Mouse (Mus musculus): ENCODE measurements at regions not wholly inside any gene's neighbourhood (a gene's known extent, or its start where the extent isn't known, plus 50 kb on each side); places are given as distances from the start of the nearest gene placed in this dataset.

DNA sequence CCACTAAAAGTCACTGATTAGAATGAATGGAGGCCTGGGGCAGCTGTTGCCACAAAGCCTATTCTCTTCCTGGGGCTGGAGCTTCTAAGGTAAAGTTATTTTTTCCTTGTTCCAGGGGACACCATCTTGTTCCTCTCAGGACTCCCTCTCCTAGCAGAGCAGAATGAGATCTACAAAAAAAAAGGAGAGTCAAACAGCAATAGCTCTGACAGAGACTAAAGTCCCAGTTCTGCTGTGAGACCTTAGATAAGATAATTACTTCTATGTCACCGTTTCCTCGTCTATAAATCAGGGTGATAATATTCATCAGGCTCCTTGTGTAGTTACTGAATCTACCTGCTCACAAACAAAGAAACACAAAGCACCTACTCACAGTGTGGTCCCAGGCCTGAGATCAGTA lies 256.7 kb downstream of the Abcc12 start:
- H3K4me3 ChIP-seq, result no peak overlapping the region
- no peaks in the 10 kb centered on the region for H3K9me3 ChIP-seq
- H3K9ac ChIP-seq, result no peak overlapping the region
- H3K4me1 ChIP-seq, result no peaks in the 10 kb centered on the region
- H3K36me3 ChIP-seq, result no peaks in the 10 kb centered on the region
- no peak overlapping the region for H3K27ac ChIP-seq (replicated peaks)
- 29% methylated on average over 2 of the region's 2 CpGs for WGBS
- no peak overlapping the region for H3K4me2 ChIP-seq
- ATAC-seq (ENCODE audit: extremely low read depth, insufficient number of reproducible peaks, low FRiP score, low TSS enrichment), result no peak
- H3K27me3 ChIP-seq (replicated peaks), result no peaks in the 10 kb centered on the region

DNA sequence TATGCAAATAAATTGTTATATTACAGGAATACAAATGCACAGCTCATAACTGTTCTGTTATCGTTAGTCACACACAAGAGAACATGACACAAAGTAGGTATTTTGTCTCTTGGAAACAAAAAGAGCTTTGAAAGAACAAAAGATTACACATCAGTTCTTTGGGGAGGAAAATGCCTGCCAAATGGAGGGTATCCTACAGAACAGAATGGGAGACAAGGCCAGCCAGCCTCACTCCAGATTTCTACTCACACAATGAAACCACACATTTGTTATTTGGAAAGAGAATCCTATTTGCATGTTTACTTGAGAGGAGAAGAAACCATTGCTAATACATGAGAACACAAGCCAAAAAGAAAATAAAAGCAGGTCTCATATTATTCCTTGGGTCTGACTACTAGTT lies 258.0 kb downstream of the Abcc12 start:
- Histone ChIP-seq H3K27me3 (replicated peaks) (no peaks in the 10 kb centered on the region), H3K4me2 (no peak overlapping the region), H3K4me3 (no peak overlapping the region), H3K4me1 (no peaks in the 10 kb centered on the region), H3K36me3 (no peaks in the 10 kb centered on the region), H3K27ac (replicated peaks) (no peak overlapping the region), H3K9ac (no peak overlapping the region), H3K9me3 (no peaks in the 10 kb centered on the region)
- ATAC-seq (ENCODE audit: extremely low read depth, insufficient number of reproducible peaks, low FRiP score, low TSS enrichment), result no peak
- WGBS, result 75% methylated on average over 1 of the region's 1 CpGs

DNA sequence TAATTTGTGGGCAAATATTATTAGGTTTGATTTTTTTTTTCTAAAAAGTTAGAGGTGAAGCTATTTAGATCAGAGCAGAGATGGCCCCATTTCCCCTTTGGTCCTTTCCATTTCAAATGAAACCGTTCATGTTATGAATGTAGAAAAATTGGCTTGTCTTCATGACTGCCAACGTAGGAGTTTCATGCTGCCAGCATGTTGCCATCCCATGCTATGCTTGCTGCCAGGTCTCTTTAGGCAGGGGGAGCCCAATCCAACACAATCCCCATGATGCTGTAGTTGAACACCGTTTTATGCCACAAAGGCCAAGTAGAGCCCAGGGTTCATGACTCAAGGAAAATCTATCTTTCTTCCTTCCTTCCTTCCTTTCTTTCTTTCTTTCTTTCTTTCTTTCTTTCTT lies 259.5 kb downstream of the Abcc12 start:
- Histone ChIP-seq H3K9me3 (no peaks in the 10 kb centered on the region), H3K27ac (replicated peaks) (no peak overlapping the region), H3K27me3 (replicated peaks) (no peaks in the 10 kb centered on the region), H3K4me3 (no peak overlapping the region), H3K36me3 (no peaks in the 10 kb centered on the region), H3K9ac (no peak overlapping the region), H3K4me2 (no peak overlapping the region), H3K4me1 (no peaks in the 10 kb centered on the region)
- WGBS, result 73% methylated on average over 3 of the region's 3 CpGs
- ATAC-seq (ENCODE audit: extremely low read depth, insufficient number of reproducible peaks, low FRiP score, low TSS enrichment), result no peak

DNA sequence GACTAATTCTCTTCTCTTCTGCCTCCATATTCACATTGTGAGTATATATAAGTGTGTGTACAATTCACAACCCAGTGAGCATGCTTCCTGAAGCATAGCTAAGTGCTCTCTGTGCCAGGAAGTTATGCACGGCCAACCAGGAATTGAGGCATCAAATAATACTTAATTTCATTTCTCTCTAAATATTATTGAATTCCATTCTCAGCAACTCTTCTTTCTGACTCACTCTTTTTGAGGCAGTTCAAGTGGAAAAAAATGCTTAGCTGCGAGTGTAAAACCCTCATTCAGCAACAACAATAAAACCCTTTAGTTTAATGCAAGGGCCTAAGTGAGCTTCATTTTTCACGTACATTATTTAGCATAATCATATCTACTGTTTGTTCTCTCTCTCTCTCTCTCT lies 262.0 kb downstream of the Abcc12 start:
- Histone ChIP-seq H3K9ac (no peak overlapping the region), H3K9me3 (no peaks in the 10 kb centered on the region), H3K27me3 (replicated peaks) (no peaks in the 10 kb centered on the region), H3K4me1 (no peaks in the 10 kb centered on the region), H3K27ac (replicated peaks) (no peak overlapping the region), H3K36me3 (no peaks in the 10 kb centered on the region), H3K4me2 (no peak overlapping the region), H3K4me3 (no peak overlapping the region)
- 79% methylated on average over 3 of the region's 3 CpGs for WGBS
- ATAC-seq (ENCODE audit: extremely low read depth, insufficient number of reproducible peaks, low FRiP score, low TSS enrichment), result no peak

DNA sequence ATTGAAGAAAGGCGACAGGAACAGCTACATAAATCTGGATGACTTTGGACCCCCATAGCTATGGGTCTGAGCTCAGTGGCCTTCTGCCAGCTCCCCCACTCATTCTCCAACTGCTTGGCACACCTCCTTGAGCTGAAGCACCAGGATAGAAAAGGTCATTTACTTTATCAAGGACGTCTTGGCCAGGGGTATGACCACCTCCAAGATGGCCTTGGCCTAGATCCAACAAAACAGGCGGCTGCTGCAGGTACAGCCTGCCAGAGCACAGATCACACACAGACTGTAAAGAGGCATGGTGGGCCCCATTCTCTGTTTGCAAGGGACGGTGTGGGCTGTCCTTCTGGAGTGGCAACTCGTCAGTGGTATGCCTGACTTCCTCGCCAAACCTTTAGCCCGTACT lies 264.2 kb downstream of the Abcc12 start:
- H3K9me3 ChIP-seq, result no peaks in the 10 kb centered on the region
- WGBS, result 68% methylated on average over 7 of the region's 7 CpGs
- no peak overlapping the region for H3K9ac ChIP-seq
- no peaks in the 10 kb centered on the region for H3K27me3 ChIP-seq (replicated peaks)
- ATAC-seq (ENCODE audit: extremely low read depth, insufficient number of reproducible peaks, low FRiP score, low TSS enrichment), result no peak
- no peaks in the 10 kb centered on the region for H3K36me3 ChIP-seq
- H3K4me3 ChIP-seq, result no peak overlapping the region
- H3K4me1 ChIP-seq, result no peaks in the 10 kb centered on the region
- no peak overlapping the region for H3K27ac ChIP-seq (replicated peaks)
- H3K4me2 ChIP-seq, result no peak overlapping the region

DNA sequence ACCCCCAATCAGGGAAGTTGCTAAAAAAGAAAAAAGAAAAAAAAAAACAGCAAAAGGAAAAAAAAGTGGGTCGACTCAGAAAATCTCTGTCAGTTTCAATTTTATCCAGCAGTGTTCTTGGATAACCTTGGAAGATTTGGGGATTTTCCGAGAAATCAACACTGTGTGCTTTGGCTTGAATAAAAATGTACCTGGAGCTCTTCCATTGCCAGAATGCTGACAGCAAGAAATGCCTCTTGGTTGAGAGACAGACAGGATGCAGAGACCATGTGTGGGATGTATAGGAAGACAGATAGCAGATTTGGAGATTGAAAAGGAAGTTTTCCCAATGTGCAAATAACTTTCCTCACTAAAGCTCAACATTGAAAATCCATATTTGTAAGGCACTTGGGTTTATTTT lies 271.0 kb downstream of the Abcc12 start:
- ATAC-seq (ENCODE audit: extremely low read depth, insufficient number of reproducible peaks, low FRiP score, low TSS enrichment), result no peak
- Histone ChIP-seq H3K4me3 (no peak overlapping the region), H3K27me3 (replicated peaks) (no peaks in the 10 kb centered on the region), H3K9me3 (no peaks in the 10 kb centered on the region), H3K9ac (no peak overlapping the region), H3K27ac (replicated peaks) (no peak overlapping the region), H3K4me2 (no peak overlapping the region), H3K36me3 (no peaks in the 10 kb centered on the region), H3K4me1 (no peaks in the 10 kb centered on the region)
- 52% methylated on average over 2 of the region's 2 CpGs for WGBS

DNA sequence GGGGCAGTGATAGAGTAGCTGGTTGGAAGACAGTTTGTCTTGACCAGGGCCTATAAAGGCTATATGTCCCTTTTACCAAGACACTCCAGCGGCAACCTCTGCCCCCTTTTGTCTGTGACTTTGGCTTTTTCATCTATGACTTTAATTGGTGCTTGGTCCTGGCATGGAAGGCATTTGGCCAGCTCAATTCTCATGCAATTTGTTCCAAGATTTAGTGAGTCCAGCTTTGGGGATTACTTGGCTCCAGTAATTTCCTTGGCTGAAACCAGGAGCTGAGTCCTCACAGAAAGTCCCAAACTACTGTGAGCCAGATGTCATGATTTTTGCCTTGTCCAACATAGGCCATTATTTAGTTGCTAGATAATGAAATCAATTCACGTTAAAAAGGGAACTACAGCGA lies 273.1 kb downstream of the Abcc12 start:
- no peak for ATAC-seq (ENCODE audit: extremely low read depth, insufficient number of reproducible peaks, low FRiP score, low TSS enrichment)
- Histone ChIP-seq H3K36me3 (no peaks in the 10 kb centered on the region), H3K9me3 (no peaks in the 10 kb centered on the region), H3K4me2 (no peak overlapping the region), H3K4me1 (no peaks in the 10 kb centered on the region), H3K4me3 (no peak overlapping the region), H3K9ac (no peak overlapping the region), H3K27ac (replicated peaks) (no peak overlapping the region), H3K27me3 (replicated peaks) (no peaks in the 10 kb centered on the region)
- 71% methylated on average over 3 of the region's 3 CpGs for WGBS

DNA sequence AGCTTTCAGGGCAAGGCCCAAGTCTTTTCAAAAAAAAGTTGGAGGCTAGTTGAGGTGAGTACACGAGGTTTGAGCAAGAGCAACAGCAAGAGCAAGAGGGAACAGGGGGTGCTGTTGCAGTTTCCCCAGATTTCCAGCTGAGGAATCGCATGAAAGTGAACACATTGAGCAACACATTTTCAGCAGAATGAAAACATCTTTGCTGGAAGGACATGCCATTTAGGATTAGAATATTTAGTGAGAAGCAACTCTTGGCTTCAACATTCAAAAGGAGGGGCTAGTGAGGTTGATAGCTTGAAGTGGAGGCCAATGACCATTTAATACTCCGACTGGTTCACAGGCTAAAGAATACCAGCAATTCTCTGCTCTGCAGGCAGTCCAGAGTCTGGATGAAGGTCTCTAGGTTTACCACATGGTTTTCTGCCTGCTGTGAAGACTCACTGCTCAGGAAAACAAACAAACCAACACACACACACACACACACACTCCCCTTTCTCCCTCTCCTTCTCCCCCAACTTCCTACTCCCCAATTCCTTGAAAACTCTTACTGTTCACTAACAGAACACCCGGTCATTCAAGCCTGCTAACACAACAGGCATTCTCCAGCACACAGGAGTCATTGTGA lies 278.5 kb downstream of the Abcc12 start:
- Histone ChIP-seq H3K27ac (replicated peaks) (no peak overlapping the region), H3K9me3 (no peaks in the 10 kb centered on the region), H3K4me3 (no peak overlapping the region), H3K36me3 (no peaks in the 10 kb centered on the region), H3K4me2 (no peak overlapping the region), H3K9ac (no peak overlapping the region), H3K4me1 (no peaks in the 10 kb centered on the region), H3K27me3 (replicated peaks) (no peaks in the 10 kb centered on the region)
- ATAC-seq (ENCODE audit: extremely low read depth, insufficient number of reproducible peaks, low FRiP score, low TSS enrichment), result no peak
- 55% methylated on average over 4 of the region's 4 CpGs for WGBS

DNA sequence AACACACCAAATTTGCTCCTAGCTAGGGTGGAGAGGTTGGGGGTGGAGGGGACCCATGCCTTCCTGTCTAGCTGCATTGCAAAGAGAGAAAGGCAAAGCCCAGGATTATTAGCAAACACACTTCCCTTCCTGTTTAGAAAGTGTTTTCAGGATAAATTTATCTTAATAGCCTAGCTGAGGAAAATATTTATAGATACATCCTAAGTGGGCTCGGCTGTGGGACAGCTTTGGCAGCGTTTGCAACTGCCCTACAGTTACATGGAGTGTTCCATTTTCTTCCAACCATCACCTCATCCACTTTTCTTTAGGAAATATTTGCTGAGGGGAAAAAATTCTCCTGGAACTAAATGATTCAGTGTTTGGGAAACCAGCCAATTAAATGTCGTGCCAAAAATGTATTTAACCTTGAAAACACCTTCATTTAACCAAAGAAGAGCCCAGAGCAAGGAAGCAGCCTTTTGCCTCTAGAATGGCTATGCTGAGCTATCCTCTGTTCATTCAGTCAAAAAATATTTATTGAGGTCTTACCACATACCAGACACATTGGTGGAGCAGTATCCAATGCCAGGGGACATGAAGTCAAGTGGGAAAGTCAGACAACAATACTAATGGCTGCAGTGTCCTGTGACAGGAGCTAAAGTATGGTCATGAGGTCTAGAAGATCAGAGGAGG lies 291.6 kb downstream of the Abcc12 start:
- no peaks in the 10 kb centered on the region for H3K27me3 ChIP-seq (replicated peaks)
- WGBS, result 51% methylated on average over 3 of the region's 3 CpGs
- H3K9me3 ChIP-seq, result peaks cover 12% of the 10 kb centered on the region
- H3K4me3 ChIP-seq, result no peak overlapping the region
- peaks cover 3% of the 10 kb centered on the region; the same call in 1 of the 2 replicates for H3K4me1 ChIP-seq
- no peaks in the 10 kb centered on the region for H3K36me3 ChIP-seq
- H3K9ac ChIP-seq, result no peak overlapping the region
- no peak overlapping the region for H3K27ac ChIP-seq (replicated peaks)
- no peak for ATAC-seq (ENCODE audit: extremely low read depth, insufficient number of reproducible peaks, low FRiP score, low TSS enrichment)
- H3K4me2 ChIP-seq, result no peak overlapping the region

DNA sequence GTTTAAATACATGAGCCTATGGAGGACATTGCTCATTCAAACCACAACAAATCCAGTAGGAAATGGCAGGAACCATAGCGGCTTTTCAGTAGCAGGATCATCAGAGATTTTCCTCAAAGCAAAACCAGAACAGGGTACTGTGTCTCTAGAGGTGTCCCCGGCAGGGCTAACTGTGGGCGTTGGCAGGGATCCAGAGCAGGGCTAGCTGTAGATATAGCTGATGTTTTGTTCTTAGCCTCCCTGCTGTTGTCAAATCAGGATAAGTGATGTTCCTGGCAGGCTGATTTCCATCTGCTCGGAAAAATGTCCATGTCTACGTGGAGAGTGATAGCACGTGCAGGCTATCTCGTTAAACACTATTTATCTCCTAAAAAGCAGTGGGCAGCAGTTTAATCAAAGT lies 297.6 kb downstream of the Abcc12 start:
- H3K27ac ChIP-seq (replicated peaks), result no peak overlapping the region
- no peak overlapping the region for H3K4me2 ChIP-seq
- H3K4me1 ChIP-seq, result no peaks in the 10 kb centered on the region
- H3K9ac ChIP-seq, result no peak overlapping the region
- H3K9me3 ChIP-seq, result peaks cover 12% of the 10 kb centered on the region
- WGBS, result 34% methylated on average over 7 of the region's 7 CpGs
- H3K4me3 ChIP-seq, result no peak overlapping the region
- ATAC-seq (ENCODE audit: extremely low read depth, insufficient number of reproducible peaks, low FRiP score, low TSS enrichment), result no peak
- H3K36me3 ChIP-seq, result no peaks in the 10 kb centered on the region
- H3K27me3 ChIP-seq (replicated peaks), result no peaks in the 10 kb centered on the region

DNA sequence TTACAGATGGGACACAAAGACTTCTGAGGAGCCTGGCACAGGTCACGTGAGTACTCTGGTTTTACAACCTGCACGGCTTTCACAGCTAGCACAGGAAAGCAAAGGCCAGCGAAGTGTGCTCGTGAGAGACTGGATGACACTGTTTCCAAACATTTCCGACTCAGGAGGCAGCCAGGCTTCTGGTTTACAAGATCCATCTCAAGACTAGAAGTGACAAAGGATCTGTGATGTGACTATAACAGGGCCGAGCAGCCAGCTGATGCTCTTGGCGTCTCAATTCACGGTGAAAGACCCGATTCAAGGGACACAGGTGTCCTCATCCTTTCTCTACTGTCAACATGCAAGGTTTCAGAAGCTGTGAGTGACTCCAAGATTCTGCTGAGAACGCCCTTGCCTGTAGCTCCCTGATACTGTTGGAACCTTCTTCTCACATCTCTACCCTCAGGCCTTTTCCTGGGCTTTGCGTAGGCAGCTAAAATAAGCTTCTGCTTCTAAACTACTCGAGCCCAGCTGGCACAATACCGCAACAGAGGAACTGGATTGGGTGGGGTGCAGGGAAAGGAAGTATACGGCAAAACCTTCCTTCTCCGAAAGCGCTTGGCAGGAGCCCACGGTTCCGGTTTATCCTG lies 300.3 kb downstream of the Abcc12 start:
- no peak for ATAC-seq (ENCODE audit: extremely low read depth, insufficient number of reproducible peaks, low FRiP score, low TSS enrichment)
- Histone ChIP-seq H3K27ac (replicated peaks) (no peak overlapping the region), H3K36me3 (no peaks in the 10 kb centered on the region), H3K4me3 (no peak overlapping the region), H3K9ac (no peak overlapping the region), H3K9me3 (peaks cover 9% of the 10 kb centered on the region), H3K4me2 (no peak overlapping the region), H3K27me3 (replicated peaks) (no peaks in the 10 kb centered on the region), H3K4me1 (no peaks in the 10 kb centered on the region)
- 74% methylated on average over 18 of the region's 18 CpGs for WGBS

DNA sequence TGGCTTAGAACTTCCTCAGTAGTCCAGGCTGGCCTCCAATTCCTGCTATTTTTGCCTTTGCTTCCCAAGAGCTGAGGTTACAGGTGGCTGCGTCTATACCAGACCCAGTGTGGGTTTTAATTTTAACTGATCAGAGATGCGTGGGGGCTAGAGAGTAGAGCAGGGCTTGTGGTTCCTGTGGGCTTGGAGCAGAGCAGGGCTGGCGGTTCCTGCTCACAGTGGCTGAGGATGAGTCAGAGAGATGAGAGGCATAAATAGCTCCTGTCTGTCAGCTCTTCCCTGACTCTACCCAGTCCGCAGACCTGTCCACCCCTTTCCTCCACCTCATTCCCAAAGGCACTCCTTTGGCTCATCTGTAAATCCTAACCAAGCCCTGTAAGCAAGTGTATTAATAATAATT lies 304.8 kb downstream of the Abcc12 start:
- no peak for ATAC-seq (ENCODE audit: extremely low read depth, insufficient number of reproducible peaks, low FRiP score, low TSS enrichment)

More for the DNA sequence above, 304.8 kb downstream of the Abcc12 start:
- H3K9ac ChIP-seq, result no peak overlapping the region
- no peak overlapping the region for H3K4me2 ChIP-seq
- H3K9me3 ChIP-seq, result no peaks in the 10 kb centered on the region
- WGBS, result 44% methylated on average over 4 of the region's 4 CpGs
- no peaks in the 10 kb centered on the region for H3K4me1 ChIP-seq
- H3K36me3 ChIP-seq, result no peaks in the 10 kb centered on the region
- no peak overlapping the region for H3K27ac ChIP-seq (replicated peaks)
- H3K4me3 ChIP-seq, result no peak overlapping the region
- H3K27me3 ChIP-seq (replicated peaks), result no peaks in the 10 kb centered on the region
